Mouse (Mus musculus) pancreas, adult 10 weeks (tissue): ENCODE measurements around the gene Eddm3b. TPM values are rescaled to one million over a fixed set of nuclear protein-coding genes. Genes with fewer than 3 reads are reported as not detected.

Source experiments
- polyA plus RNA-seq: library from polyadenylated mRNA; stranded (reverse); fragments of 350-450 nt; fragmentation: Illumina TruSeq; extraction: RNeasy Lipid Tissue Mini Kit (QIAGEN cat#74804); gene quantifications from one replicate; pipeline ENCODE4 v1.2.3, GENCODE M21; 2015; ENCODE audit warnings: low read depth, low replicate concordance; ENCODE audit not compliant: insufficient read depth

Eddm3b gene
- not detected for polyA plus RNA-seq

DNA sequence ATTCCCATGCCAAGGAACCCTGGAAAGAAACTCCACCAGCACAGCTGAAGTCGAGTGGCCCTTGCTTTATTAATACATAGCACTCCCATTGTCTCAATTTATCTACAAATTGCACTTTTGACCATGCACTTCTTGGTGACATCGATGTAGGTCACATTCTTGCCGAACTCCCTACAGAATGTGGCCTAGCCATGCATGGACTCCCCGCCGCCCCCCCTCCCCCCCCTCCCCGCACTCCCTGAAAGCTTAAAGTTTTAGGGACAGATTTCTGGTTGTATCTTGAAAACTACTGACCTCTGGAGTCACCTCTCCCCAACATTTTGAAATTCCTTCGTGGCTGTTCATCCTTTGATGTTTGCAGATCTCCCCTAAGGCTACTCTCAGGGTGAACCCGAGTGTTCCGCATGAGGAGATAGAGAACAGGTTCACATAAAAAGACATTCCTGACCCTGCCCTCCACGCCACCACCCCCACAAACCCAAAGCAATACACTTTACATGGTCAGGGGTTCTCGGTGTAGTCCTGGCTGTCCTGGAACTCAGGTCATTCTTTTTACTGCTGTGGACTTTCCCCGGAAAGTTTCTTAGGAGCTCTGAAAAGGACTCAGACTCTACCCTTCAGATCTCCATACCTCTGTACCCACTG lies at the start of gene Eddm3b:
Gene Eddm3b, plus strand, starts transcription at position 511 of the 645 bp plus-strand sequence.

DNA sequence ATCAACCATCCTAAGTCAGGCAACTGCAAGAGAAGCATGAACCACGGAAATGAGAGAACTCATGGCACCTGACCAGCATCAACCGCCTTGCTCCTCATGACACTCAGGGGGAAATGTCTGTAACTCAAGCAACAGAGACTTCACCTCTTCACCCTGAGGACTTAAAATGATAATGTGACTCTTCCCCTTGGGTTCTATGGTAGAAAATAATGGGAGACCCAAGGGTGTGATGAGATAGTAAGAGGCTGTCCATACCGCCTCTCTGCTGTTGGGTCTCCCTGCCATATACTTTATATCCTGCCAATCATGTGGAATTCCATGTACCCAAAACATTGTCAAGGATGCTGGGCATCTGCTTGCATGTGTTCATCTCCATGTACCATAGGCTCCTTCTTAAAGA lies 39.9 kb upstream of the Eddm3b start, which contains the start of gene Olfr750:
Gene Olfr750, minus strand, starts transcription at position 101 of the 400 bp plus-strand sequence.

DNA sequence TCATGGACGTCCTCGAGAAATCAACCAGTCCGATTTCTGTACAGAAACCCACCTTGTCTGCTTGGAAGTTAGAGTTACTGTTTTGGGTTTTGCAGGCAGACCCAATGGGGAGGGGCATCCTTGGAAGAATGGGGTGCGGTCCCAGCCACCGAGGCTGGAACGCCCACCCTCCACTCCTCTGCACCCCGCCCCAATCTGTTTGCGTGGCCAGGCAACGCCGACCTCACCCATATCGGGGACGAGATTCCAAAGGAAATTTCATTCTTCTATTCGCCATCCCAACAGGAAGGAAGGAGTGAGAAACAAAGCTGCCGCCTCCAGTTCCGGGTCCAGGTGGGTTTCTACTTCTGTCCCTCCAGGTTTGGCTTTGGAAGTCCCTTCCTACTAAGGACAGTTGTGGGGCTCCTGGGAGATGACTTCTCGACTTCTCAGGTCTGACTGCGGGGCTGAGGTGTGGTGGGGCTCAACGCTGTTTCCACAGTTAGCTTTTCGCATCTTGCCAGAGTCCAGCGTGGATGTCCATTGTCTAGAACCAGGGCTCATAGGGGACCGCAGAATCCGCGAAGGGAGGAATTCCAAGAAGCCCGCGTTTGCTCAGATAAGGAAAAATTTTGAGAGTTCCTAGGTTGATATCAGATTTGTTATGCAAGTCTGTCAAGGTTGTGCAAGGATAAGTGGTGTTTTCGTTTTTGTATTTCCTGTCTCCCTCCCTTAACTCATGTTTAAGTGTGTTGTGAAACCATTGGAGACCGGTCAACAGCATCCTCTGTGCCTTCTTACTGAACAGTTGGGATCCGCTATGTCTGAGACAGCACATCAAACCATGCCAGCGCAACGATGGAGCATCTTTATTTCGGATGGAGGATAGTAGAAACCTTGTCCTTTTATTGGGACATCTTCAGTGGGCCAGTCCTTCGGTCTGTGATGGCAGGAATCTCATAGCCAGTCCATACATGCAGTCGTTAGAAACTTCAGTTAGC lies 23.0 kb upstream of the Eddm3b start, which contains the start of the genes Rnase4 and Ang:
Gene Rnase4, plus strand, starts transcription at position 157 of the 980 bp plus-strand sequence.
Gene Ang, plus strand, starts transcription at position 230 of the 980 bp plus-strand sequence.

DNA sequence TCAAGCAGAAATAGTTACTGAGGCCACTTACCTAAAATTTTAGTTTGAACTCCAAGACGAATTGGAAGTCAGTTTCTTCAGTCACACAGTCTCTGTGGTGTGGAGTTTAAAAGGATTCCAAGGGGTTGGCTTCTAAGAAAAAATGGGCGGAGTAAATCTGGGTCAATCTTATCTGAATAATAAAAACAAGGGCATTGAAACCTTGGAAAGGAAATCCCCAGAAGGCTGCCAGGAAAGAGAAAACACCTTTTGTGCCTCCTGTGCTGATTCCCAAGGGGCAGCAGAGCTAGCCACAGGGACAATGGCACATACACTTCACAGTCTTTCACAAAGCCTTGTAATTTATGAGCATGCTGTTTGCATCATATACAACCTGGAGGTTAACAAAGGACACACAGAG lies 32.5 kb downstream of the Eddm3b start, which contains the start of gene Rnase1:
Gene Rnase1, minus strand, starts transcription at position 101 of the 400 bp plus-strand sequence.

DNA sequence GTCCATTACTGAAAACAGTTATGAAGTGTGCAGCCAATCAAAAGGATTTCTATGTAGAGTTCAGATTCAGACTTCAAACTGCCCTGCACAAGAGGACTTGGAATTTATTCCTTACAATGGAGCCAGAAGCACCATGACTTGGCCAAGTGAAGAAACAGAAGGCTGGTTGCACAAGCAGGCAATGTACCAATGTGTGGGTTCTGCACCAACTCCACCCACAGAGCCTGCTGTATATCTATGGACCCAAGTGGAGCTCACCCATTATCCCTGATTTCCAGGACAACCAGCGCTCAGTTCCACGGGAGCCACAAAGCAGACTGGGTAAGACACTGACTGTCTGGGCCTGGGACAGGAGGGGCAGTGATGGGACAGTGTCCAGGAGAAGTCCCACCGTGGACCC lies 47.8 kb downstream of the Eddm3b start, which contains the start of gene Rnase2b:
Gene Rnase2b, plus strand, starts transcription at position 285 of the 400 bp plus-strand sequence.

Other genes with a start within 250 kb of the Eddm3b start
- 8.0 TPM for gene Tep1, start 243.9 kb upstream of the Eddm3b start, polyA plus RNA-seq
- 0.18 TPM for gene Klhl33, start 216.9 kb upstream of the Eddm3b start, polyA plus RNA-seq
- 13.7 TPM for gene Osgep, start 189.5 kb upstream of the Eddm3b start, polyA plus RNA-seq
- gene Apex1, start 189.5 kb upstream of the Eddm3b start, polyA plus RNA-seq, result 6.9 TPM
- 14.0 TPM for gene Pip4p1, start 183.6 kb upstream of the Eddm3b start, polyA plus RNA-seq
- 13.4 TPM for gene Pnp, start 183.3 kb upstream of the Eddm3b start, polyA plus RNA-seq
- gene Gm49342, start 169.9 kb upstream of the Eddm3b start, polyA plus RNA-seq, result 5.8 TPM
- gene Pnp2, start 158.4 kb upstream of the Eddm3b start, polyA plus RNA-seq, result 1.1 TPM
- gene Rnase10, start 106.7 kb upstream of the Eddm3b start, polyA plus RNA-seq, result not detected
- gene Rnase9, start 72.6 kb upstream of the Eddm3b start, polyA plus RNA-seq, result not detected
- not detected for gene Rnase11, start 64.3 kb upstream of the Eddm3b start, polyA plus RNA-seq
- not detected for gene Rnase12, start 56.8 kb upstream of the Eddm3b start, polyA plus RNA-seq
- gene Olfr750, start 40.0 kb upstream of the Eddm3b start, polyA plus RNA-seq, result not detected
- gene Rnase4, start 23.3 kb upstream of the Eddm3b start, polyA plus RNA-seq, result 124 TPM
- gene Ang, start 23.3 kb upstream of the Eddm3b start, polyA plus RNA-seq, result 58.7 TPM
- gene Rnase6, start 9.5 kb downstream of the Eddm3b start, polyA plus RNA-seq, result not detected
- 15,145 TPM for gene Rnase1, start 32.4 kb downstream of the Eddm3b start, polyA plus RNA-seq
- not detected for gene Rnase2b, start 47.8 kb downstream of the Eddm3b start, polyA plus RNA-seq
- gene Ang2, start 84.7 kb downstream of the Eddm3b start, polyA plus RNA-seq, result not detected
- gene Ear14, start 89.0 kb downstream of the Eddm3b start, polyA plus RNA-seq, result not detected
- not detected for gene Rnase2a, start 141.7 kb downstream of the Eddm3b start, polyA plus RNA-seq
- gene Gm7247, start 247.3 kb downstream of the Eddm3b start, polyA plus RNA-seq, result not detected